Mouse (Mus musculus): ENCODE measurements around the gene Ptprd. TPM values are rescaled to one million over a fixed set of nuclear protein-coding genes. Genes with fewer than 3 reads are reported as not detected.

Gene Ptprd
- polyA plus RNA-seq, 1 experiment from 2014 or later: 14.0 TPM

DNA sequence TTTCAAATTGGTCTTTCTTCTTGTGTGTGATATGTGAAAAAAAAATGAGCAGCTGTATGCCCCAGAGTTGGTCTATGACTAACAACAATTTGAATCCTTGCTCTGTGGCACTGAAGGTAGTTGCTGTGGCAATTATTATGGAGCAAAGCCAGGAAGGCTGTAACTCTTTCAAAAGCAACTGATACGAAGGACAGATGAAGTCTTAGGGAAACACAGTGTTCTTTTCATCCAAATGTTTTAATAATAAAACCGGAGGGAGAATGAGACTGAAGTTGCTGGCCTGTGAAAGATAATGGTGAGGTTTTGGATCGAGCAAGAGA lies 2187.3 kb downstream of the Ptprd start:
- WGBS (ENCODE audit: insufficient replicate concordance): 76% methylated on average over 3 of the region's 3 CpGs
- H3K9me3 ChIP-seq (replicated peaks; ENCODE audit: control insufficient read depth, low read length): no peaks in the 10 kb centered on the region
- H3K27ac ChIP-seq (ENCODE audit: low read depth, low read length): no peak overlapping the region
- no peaks in the 10 kb centered on the region for H3K27me3 ChIP-seq (ENCODE audit: control insufficient read depth, insufficient read depth, low read length)
- H3K9ac ChIP-seq (ENCODE audit: low read depth, low read length): no peak overlapping the region
- no peak overlapping the region for H3K4me3 ChIP-seq (ENCODE audit: low read depth, low read length)
- no peak for ATAC-seq (replicated peaks; ENCODE audit: insufficient number of reproducible peaks, low FRiP score, low TSS enrichment)
- H3K36me3 ChIP-seq (ENCODE audit: control insufficient read depth, insufficient read depth, low read length): no peaks in the 10 kb centered on the region
- no peak overlapping the region for H3K4me2 ChIP-seq
- H3K4me1 ChIP-seq (ENCODE audit: control insufficient read depth, insufficient read depth, low read length): no peaks in the 10 kb centered on the region

DNA sequence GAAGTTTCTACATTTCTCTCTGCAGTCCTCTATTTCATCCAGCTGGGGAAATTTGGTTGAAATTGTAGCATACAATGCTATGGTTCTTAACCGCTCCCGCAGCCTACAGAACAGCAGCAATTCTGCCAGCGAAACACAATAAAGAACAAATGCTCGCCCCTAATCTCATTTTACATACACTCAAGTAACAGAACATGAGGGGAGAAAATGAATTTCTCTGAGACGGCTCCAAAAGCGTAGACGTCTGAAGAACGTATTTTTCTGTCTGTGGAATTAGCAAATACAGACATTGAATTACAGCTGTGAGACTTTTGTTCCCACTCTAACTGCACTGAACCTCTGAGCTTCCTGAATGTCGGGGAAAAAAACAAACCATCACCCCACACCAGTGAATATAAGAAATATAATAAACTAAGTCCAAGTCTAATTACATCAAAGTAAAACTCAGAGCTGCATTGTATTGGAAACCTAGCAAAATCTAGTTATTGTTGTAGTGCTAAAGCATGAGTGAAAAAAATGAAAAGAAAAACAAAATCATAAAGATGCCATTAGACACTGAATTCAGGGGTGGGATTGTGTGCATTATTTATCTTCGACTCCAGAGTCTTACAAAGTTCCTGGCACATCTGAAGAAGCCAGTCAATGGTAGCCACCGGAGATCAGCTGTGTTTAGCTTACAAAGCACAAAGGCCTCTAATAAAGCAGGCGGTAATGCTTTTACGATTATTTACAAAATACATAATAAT lies 2187.8 kb downstream of the Ptprd start:
- Histone ChIP-seq H3K9ac (ENCODE audit: low read depth, low read length) (no peak overlapping the region), H3K36me3 (ENCODE audit: control insufficient read depth, insufficient read depth, low read length) (no peaks in the 10 kb centered on the region), H3K27me3 (ENCODE audit: control insufficient read depth, insufficient read depth, low read length) (no peaks in the 10 kb centered on the region), H3K4me2 (no peak overlapping the region), H3K9me3 (replicated peaks; ENCODE audit: control insufficient read depth, low read length) (no peaks in the 10 kb centered on the region), H3K27ac (ENCODE audit: low read depth, low read length) (no peak overlapping the region), H3K4me1 (ENCODE audit: control insufficient read depth, insufficient read depth, low read length) (no peaks in the 10 kb centered on the region), H3K4me3 (ENCODE audit: low read depth, low read length) (no peak overlapping the region)
- 82% methylated on average over 13 of the region's 13 CpGs for WGBS (ENCODE audit: insufficient replicate concordance)
- ATAC-seq (replicated peaks; ENCODE audit: insufficient number of reproducible peaks, low FRiP score, low TSS enrichment): no peak

DNA sequence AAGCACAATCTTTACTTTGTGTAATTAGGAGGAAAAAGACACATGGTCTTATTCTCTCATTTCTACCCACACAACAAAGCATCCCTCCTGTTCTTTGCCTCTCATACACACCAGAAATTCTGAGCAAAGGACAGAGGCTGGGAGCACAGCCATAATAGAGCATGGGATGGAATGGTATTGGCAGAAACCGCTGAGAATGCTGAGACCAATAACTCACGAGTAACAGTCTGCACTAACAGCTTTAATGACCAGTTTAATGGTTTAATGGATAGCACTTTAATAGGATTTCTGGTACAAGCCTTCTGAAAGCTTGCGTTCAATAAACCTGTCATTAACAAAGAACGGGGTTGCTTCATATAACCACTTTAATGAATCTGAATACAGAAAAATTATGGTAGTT lies 2190.1 kb downstream of the Ptprd start:
- no peaks in the 10 kb centered on the region for H3K4me1 ChIP-seq (ENCODE audit: control insufficient read depth, insufficient read depth, low read length)
- no peaks in the 10 kb centered on the region for H3K36me3 ChIP-seq (ENCODE audit: control insufficient read depth, insufficient read depth, low read length)
- no peaks in the 10 kb centered on the region for H3K9me3 ChIP-seq (replicated peaks; ENCODE audit: control insufficient read depth, low read length)
- ATAC-seq (replicated peaks; ENCODE audit: insufficient number of reproducible peaks, low FRiP score, low TSS enrichment): no peak
- no peak overlapping the region for H3K4me3 ChIP-seq (ENCODE audit: low read depth, low read length)
- no peak overlapping the region for H3K27ac ChIP-seq (ENCODE audit: low read depth, low read length)
- H3K27me3 ChIP-seq (ENCODE audit: control insufficient read depth, insufficient read depth, low read length): no peaks in the 10 kb centered on the region
- 86% methylated on average over 4 of the region's 4 CpGs for WGBS (ENCODE audit: insufficient replicate concordance)
- H3K4me2 ChIP-seq: no peak overlapping the region
- no peak overlapping the region for H3K9ac ChIP-seq (ENCODE audit: low read depth, low read length)

DNA sequence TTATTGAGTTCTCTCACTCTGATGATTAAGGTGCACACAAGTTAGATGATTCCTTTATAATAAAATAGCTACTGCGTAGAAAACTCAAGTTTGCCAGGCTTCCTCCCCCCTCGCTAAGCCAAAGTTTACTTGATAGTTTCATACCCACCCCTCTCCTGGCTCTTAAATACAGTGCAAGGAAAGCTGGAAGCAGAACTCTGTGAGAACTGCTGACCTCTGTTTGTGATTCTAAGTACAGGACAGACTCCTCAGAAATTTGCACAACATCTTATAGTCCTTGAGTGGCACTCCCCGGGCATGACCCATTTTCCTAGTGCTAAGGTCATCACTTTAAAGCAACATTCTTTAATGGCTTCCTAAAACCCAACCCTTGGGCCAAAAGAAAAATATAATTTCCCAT lies 2196.7 kb downstream of the Ptprd start:
- H3K4me1 ChIP-seq (ENCODE audit: control insufficient read depth, insufficient read depth, low read length): no peaks in the 10 kb centered on the region
- H3K9me3 ChIP-seq (replicated peaks; ENCODE audit: control insufficient read depth, low read length): no peaks in the 10 kb centered on the region
- H3K27me3 ChIP-seq (ENCODE audit: control insufficient read depth, insufficient read depth, low read length): no peaks in the 10 kb centered on the region
- no peak overlapping the region for H3K27ac ChIP-seq (ENCODE audit: low read depth, low read length)
- H3K9ac ChIP-seq (ENCODE audit: low read depth, low read length): no peak overlapping the region
- WGBS (ENCODE audit: insufficient replicate concordance): 89% methylated on average over 3 of the region's 3 CpGs
- H3K4me3 ChIP-seq (ENCODE audit: low read depth, low read length): no peak overlapping the region
- no peak overlapping the region for H3K4me2 ChIP-seq
- no peak for ATAC-seq (replicated peaks; ENCODE audit: insufficient number of reproducible peaks, low FRiP score, low TSS enrichment)
- H3K36me3 ChIP-seq (ENCODE audit: control insufficient read depth, insufficient read depth, low read length): no peaks in the 10 kb centered on the region

DNA sequence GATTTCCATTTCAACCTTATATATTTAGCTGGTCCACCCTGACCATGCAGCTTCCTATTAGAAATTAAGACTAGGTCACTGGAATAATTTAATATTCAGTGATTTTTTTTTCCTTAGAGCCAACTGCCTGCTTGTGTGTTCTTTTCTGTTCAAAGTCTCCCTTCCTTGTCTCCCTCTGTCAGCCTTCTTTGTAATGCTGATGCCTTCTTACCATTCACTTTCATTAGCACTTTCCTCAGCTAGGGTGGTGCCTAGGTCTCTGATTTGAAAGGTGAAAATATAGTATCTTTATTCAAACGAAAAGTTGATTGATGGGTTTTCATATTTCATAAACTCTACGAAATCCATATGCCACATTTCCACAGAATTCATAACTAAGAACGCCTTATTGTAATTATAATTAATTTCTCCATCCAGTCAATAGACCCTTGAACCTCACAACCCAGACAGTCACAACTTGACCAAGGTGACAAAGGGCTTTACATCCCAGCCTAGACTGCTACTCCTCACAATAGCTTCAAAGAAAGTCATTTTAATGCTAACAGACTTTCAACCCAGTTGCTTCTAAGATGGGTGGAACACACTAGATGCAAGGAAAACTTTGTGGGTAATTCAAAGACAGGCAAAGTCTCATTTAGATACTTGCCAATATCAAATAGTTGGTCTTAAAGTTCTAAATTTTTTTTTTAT lies 2197.5 kb downstream of the Ptprd start:
- no peak for ATAC-seq (replicated peaks; ENCODE audit: insufficient number of reproducible peaks, low FRiP score, low TSS enrichment)
- no peak overlapping the region for H3K4me3 ChIP-seq (ENCODE audit: low read depth, low read length)
- no peaks in the 10 kb centered on the region for H3K9me3 ChIP-seq (replicated peaks; ENCODE audit: control insufficient read depth, low read length)
- no peak overlapping the region for H3K9ac ChIP-seq (ENCODE audit: low read depth, low read length)
- H3K27me3 ChIP-seq (ENCODE audit: control insufficient read depth, insufficient read depth, low read length): no peaks in the 10 kb centered on the region
- H3K27ac ChIP-seq (ENCODE audit: low read depth, low read length): no peak overlapping the region
- H3K4me1 ChIP-seq (ENCODE audit: control insufficient read depth, insufficient read depth, low read length): no peaks in the 10 kb centered on the region
- H3K36me3 ChIP-seq (ENCODE audit: control insufficient read depth, insufficient read depth, low read length): no peaks in the 10 kb centered on the region
- WGBS (ENCODE audit: insufficient replicate concordance): 61% methylated on average over 3 of the region's 3 CpGs
- H3K4me2 ChIP-seq: no peak overlapping the region

DNA sequence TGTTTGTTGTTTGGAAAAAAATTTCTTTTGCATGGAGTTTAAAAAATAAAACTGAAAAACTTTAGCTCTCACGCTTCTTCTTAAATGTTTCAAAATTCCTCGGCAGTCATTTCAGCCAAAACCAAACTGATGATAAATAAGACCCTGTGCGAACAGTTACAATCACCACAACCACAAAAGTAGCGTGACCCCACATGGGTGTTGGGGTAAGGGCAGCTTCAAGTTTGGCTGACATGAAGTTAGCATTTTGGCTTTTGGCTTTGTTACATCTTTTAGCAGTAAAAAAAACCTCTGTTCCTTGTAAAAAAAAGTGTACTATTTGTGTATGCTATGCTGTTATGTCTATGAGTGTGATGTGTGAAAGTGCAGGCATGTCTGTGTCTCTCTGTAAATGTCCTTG lies 2203.2 kb downstream of the Ptprd start:
- no peaks in the 10 kb centered on the region for H3K36me3 ChIP-seq (ENCODE audit: control insufficient read depth, insufficient read depth, low read length)
- no peak for ATAC-seq (replicated peaks; ENCODE audit: insufficient number of reproducible peaks, low FRiP score, low TSS enrichment)
- H3K9me3 ChIP-seq (replicated peaks; ENCODE audit: control insufficient read depth, low read length): no peaks in the 10 kb centered on the region
- no peaks in the 10 kb centered on the region for H3K27me3 ChIP-seq (ENCODE audit: control insufficient read depth, insufficient read depth, low read length)
- WGBS (ENCODE audit: insufficient replicate concordance): 85% methylated on average over 4 of the region's 4 CpGs
- H3K4me2 ChIP-seq: no peak overlapping the region
- no peak overlapping the region for H3K27ac ChIP-seq (ENCODE audit: low read depth, low read length)
- H3K4me1 ChIP-seq (ENCODE audit: control insufficient read depth, insufficient read depth, low read length): peaks cover 7% of the 10 kb centered on the region
- H3K4me3 ChIP-seq (ENCODE audit: low read depth, low read length): no peak overlapping the region
- no peak overlapping the region for H3K9ac ChIP-seq (ENCODE audit: low read depth, low read length)

DNA sequence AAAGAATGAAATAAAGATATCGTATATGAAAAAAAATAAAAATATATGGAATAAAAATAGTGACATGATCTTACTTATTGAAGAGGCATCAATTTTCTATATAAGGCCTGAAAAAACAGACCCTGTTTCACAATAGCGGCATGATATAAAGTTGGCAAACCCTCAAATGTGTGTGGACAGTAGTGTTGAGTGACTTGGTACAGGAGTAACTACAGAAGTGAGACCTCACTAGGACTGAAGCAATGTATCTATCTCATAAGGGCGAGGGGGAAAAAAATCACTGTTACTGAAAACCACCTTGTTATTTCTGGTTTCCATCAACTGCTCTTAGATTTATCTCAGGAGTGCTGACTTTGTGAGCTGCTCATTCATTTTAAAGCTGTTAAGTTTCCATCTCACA lies 2204.5 kb downstream of the Ptprd start:
- Histone ChIP-seq H3K4me2 (no peak overlapping the region), H3K27ac (ENCODE audit: low read depth, low read length) (no peak overlapping the region; the same call in 1 of the 2 replicates)
- WGBS (ENCODE audit: insufficient replicate concordance): 52% methylated on average over 3 of the region's 3 CpGs

DNA sequence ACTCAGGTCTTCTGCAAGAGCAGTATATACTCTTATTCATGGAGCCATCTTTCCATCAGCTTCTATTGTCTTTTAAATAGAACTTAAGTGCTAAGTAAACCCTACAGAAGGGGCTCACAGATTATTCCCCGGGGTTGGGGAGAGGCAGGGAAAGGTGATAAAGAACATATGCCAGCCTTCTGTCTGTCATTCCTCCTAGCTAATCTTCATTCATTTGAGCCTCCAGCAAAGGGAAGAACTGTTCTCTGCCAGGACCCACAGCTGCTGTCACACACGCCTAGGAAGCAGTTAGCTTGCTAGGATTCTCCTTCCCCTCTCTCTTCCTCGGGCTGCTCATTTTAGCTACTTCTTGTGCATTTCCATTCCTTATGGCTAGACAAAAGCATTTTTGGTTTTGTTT lies 2205.0 kb downstream of the Ptprd start:
- H3K27ac ChIP-seq (ENCODE audit: low read depth, low read length): peak overlapping the region; percentile 41; the same call in 1 of the 2 replicates
- H3K9ac ChIP-seq (ENCODE audit: low read depth, low read length): no peak overlapping the region
- no peak for ATAC-seq (replicated peaks; ENCODE audit: insufficient number of reproducible peaks, low FRiP score, low TSS enrichment)
- no peaks in the 10 kb centered on the region for H3K27me3 ChIP-seq (ENCODE audit: control insufficient read depth, insufficient read depth, low read length)
- 12% methylated on average over 3 of the region's 3 CpGs for WGBS (ENCODE audit: insufficient replicate concordance)
- no peak overlapping the region for H3K4me2 ChIP-seq
- no peak overlapping the region for H3K4me3 ChIP-seq (ENCODE audit: low read depth, low read length)
- no peaks in the 10 kb centered on the region for H3K36me3 ChIP-seq (ENCODE audit: control insufficient read depth, insufficient read depth, low read length)
- no peaks in the 10 kb centered on the region for H3K9me3 ChIP-seq (replicated peaks; ENCODE audit: control insufficient read depth, low read length)
- peaks cover 7% of the 10 kb centered on the region for H3K4me1 ChIP-seq (ENCODE audit: control insufficient read depth, insufficient read depth, low read length)

More for the DNA sequence above, 2204.5 kb downstream of the Ptprd start:
- H3K4me3 ChIP-seq (ENCODE audit: low read depth, low read length): no peak overlapping the region
- ATAC-seq (replicated peaks; ENCODE audit: insufficient number of reproducible peaks, low FRiP score, low TSS enrichment): no peak
- H3K36me3 ChIP-seq (ENCODE audit: control insufficient read depth, insufficient read depth, low read length): no peaks in the 10 kb centered on the region
- no peaks in the 10 kb centered on the region for H3K27me3 ChIP-seq (ENCODE audit: control insufficient read depth, insufficient read depth, low read length)
- H3K9ac ChIP-seq (ENCODE audit: low read depth, low read length): no peak overlapping the region
- no peaks in the 10 kb centered on the region for H3K9me3 ChIP-seq (replicated peaks; ENCODE audit: control insufficient read depth, low read length)
- H3K4me1 ChIP-seq (ENCODE audit: control insufficient read depth, insufficient read depth, low read length): peaks cover 7% of the 10 kb centered on the region

DNA sequence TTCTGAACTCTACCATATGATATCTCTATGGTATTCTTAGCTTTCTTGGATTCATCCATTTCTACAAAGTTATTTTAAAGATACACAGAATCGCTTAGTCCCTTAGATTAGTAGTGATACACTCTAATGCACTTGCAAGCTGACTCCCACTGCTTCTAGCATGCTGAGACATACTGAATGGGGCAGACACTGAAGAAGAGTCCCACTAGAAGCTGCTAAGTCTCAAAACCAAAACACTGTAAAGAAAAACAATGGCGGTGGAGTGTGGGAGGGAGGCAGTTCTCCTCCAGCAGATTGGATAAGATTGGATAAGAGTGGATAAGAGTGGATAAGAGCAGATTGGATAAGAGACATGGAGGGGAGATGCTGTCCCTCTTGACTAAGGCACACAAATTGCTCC lies 2207.6 kb downstream of the Ptprd start:
- WGBS (ENCODE audit: insufficient replicate concordance): 62% methylated on average over 2 of the region's 2 CpGs
- no peak for ATAC-seq (replicated peaks; ENCODE audit: insufficient number of reproducible peaks, low FRiP score, low TSS enrichment)
- no peak overlapping the region for H3K27ac ChIP-seq (ENCODE audit: low read depth, low read length)
- no peaks in the 10 kb centered on the region for H3K27me3 ChIP-seq (ENCODE audit: control insufficient read depth, insufficient read depth, low read length)
- no peak overlapping the region for H3K4me3 ChIP-seq (ENCODE audit: low read depth, low read length)
- no peak overlapping the region for H3K4me2 ChIP-seq
- peaks cover 7% of the 10 kb centered on the region for H3K4me1 ChIP-seq (ENCODE audit: control insufficient read depth, insufficient read depth, low read length)
- H3K9me3 ChIP-seq (replicated peaks; ENCODE audit: control insufficient read depth, low read length): no peaks in the 10 kb centered on the region
- no peaks in the 10 kb centered on the region for H3K36me3 ChIP-seq (ENCODE audit: control insufficient read depth, insufficient read depth, low read length)
- H3K9ac ChIP-seq (ENCODE audit: low read depth, low read length): no peak overlapping the region
